Mouse (Mus musculus) B cell, adult 2 months (primary cell): ENCODE results near the gene Glis1.

Experiments
- DNase-seq, 2 experiments: peaks; one replicate each; pipeline ENCODE4 v3.0.0; 2022

Glis1 gene

DNA sequence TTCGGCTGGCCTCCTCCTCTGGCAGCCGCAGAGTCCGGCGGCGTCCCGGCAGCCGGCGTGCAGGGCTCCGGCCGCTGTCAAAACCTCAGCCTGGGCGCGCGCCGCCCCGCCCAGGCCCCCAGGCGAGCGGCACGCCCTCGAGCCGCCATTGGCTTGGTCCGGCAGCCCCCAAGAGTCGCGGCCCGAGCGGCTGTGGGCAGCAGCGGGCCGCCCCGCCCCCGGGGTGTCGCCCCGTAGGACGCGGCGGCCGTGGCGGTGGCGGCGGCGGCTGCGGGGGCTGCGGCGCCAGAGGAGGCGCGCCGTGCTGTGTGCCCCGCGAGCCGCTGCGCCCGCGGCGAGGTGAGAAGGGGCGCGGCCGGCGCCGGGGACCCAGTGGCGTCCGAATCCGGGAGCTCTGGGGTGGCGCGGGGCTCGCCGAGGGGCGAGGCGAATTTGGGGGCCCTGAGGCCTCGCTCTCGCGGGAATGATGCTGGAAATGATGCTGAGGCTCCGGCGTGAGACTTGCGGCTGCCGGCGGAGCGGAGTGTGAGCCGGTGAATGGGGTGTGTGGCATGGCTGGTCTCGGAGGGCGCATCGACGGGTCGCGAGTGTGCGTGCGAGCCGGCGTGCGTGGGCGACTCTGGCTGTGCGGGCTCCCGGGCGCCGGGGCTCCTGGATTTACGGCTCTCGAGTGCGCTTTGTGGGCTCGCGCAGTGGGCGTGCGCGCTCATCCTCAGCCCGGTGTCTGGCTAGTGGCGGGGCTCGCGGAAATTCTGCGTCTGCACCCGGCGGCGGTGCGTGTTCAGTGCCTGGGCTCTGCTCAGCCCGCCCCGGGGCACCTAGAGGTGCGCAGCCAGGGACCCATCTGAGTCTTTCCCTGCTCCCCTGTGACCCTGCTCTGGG is at the start of gene Glis1:
Gene Glis1 (plus strand): TSS at position 236 of the 882 bp plus-strand sequence.
- DNase-seq, result peak in 1 of 2 experiments; percentile 7

DNA sequence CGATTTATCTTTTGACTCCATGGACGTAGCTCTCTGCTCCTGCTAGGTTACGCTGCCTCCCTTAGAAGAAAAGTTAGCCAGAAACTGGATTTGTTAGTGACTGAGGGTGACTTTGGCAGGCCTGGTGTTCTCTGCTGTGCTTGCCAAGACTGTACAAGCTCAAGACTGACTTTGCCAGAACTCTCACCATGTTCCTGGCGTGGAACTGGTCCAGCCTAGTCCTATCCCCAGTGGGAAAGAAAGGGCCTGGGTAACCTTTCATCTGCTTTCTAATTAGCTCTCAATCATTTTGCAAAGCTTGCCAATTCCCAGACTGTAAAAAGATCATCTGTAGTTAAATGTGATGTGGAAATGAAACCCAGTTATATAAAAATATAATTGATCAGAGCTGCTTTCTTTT is 47.4 kb upstream of the Glis1 start:
- no peak for DNase-seq

DNA sequence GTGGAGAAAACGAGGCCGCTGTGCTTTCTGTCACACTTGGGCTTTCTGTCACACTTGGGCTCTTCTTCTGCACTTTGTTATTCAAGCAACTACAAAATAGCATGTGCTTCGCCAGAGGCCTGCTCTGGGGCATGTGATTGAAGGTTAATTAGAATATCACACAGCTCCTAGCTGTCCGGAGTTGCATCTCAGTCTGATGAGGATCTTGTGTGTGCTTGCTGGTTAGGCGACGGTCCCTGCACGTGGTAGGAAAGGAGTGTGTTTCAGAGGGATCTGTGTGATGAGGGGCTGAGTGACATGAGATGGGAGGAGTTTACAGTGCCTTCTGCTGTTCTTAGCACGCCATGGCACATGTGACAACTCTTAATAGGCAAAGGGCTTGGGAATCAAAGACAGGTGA is 46.9 kb upstream of the Glis1 start:
- DNase-seq, result no peak

DNA sequence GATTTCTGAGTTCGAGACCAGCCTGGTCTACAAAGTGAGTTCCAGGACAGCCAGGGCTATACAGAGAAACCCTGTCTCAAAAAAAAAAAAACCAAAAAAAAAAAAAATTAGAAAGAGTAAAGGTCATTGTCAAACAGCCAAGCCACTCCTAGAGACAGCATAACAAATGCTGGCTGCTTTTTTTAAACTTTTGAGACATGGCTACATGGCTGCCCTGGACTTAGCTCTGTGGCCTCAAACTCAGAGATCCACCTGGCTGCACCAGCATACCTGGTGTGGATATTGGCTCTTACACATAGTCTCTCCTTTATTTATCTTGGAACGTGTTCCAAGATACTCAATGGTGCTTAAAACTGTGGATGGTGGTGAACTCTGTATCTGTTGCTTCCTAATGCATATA is 46.1 kb upstream of the Glis1 start:
- no peak for DNase-seq

DNA sequence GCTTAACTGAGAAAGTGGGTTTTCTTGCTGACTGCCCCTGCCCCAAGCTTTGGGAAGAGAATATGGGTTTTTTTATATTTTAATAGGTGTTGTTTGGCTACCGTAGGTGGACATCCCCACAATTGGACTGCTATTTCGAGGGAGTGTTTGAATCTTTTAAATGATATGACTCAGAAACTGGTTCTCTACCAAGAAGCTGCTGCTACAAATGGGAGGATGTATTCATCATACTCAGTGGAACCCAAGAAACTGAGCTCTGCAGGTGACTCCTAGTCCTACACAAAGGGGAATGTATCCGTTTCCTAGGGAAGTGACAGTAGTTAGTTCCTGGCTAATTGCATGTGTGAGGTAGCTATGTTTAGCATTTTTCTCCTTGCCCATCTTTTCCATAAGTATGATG is 45.0 kb upstream of the Glis1 start:
- DNase-seq, result no peak

DNA sequence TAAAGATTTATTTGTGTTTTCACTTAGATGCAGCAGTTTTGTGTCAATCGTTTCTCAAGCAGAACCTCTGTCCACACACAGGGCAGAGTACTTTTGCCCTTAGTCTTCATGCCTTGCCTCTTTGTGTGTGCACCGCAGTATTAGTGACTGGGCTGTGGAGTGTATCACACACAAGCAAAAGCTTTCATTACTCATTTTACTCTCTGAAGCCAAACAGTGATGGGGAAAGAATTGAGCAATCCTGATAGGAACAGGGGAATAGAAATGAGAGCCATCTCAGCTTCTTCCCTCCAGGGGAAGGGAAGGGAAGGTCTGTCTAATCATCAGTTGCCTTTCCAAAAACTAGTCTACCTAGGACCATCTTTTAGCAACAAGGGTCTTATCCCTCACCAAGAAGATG is 40.6 kb upstream of the Glis1 start:
- DNase-seq, result no peak

DNA sequence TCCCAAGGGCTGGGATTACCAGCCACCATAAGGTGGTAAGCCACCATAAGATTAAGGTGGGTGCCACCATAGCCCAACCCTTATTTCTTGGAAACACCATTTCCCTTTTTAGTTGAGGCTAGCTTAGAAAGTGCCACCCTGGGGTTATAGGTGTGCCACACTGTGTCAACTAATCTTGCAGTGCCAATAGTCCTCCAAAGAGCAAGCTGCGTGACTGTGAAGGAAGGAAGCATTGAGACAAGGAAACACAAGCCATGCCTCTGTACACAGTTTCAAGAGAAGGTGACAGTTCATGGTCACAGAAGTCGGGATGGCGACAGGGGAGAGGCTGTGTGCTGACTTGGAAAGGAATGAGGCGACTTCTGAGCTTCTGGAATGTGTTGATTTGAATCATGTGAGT is 14.2 kb upstream of the Glis1 start:
- DNase-seq, result no peak

DNA sequence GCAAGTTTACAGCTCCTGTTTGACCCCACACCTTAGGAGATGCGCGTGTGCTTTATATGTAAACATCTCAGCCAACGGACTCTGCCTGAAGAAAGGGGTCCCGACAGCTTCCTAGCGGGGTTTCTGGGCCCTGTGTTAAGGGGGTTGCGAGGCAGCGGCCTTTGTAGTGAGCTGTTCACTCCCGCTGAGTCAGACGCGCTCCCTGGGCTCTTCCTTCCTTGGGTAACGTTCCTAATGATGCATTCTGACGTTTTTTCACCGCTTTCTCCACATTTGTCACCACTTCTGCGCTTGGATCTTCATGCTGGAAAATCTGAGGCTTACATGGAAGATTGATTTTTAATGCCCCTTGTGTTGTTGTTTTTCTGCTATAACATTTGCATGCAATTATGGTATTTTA is 12.7 kb upstream of the Glis1 start:
- no peak for DNase-seq

DNA sequence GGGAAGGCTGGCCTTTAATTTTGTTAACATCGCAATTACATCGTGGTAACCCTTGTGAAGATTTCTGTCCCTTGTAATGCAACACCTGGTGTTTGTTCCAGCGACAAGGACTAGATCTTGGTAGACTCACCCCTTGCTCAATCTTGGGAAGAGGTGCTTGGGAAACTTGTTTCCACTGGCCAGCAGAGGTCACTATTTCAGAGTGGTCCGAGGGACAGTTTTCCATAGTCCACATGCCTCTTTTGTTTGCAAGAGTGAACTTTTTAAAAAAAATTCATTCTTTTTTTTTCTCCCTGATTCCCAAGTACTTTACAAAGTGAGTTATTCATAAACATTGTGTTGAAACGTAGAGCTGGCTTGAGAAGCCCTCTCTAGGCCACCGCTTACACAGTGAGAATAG is 12.2 kb upstream of the Glis1 start:
- no peak for DNase-seq

DNA sequence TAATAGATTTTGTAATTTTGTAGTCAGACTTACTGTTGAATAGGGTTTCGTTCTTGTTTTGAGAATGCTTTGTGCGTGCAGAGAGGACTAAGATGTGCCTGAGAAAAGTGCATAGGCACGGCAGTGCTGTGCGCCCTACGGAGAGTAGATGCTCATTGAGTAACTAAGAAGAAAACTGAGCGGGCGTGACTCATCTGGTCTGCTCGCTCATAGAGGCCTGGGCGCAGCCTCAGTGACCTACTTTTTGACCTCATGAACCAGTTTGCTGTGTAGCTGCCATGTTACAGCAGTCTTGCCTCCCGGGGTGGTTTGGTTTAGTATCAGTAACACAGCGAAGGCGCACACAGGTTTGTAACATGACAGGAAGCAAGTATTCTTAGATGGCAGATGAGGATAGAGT is 8.8 kb upstream of the Glis1 start:
- no peak for DNase-seq

DNA sequence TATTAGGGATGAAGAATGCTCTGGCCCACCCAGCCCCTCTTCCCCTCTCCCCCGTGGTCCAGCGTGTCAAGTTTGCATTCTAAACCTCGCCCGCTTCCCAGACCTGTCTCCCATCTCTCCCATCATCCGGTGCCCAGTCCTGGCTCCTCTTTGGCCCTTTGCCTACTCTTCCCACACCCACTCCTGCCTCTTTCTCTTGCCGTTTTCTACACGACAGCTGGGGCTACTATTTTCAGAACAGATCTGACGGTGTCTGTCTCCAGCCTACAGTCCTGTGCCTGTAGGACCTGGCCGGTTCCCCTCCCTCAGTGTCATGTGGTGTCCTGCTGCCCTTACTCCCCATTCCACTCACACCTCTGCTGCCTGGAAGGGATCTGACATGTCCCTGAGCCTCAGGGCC is 7.8 kb upstream of the Glis1 start:
- DNase-seq, result no peak

DNA sequence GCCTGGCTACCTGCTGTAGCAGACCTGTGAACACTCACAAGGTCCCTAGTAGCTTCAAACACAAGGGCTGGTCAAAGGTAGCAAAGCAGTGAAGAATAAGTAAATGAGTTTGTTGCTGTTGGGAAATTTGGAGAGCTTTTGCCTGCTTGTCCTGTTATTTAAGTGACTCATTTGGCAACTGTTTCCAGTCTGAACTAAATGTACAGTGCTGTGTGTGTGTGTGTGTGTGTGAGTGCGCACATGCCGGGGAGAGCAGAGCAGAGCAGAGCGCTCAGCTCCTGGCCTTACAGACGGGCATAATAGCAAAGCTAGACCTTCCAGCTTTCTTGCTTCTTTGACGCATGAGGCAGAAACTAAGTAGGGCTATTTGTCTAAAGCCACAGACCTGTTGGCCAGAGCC is 1.7 kb upstream of the Glis1 start:
- no peak for DNase-seq

DNA sequence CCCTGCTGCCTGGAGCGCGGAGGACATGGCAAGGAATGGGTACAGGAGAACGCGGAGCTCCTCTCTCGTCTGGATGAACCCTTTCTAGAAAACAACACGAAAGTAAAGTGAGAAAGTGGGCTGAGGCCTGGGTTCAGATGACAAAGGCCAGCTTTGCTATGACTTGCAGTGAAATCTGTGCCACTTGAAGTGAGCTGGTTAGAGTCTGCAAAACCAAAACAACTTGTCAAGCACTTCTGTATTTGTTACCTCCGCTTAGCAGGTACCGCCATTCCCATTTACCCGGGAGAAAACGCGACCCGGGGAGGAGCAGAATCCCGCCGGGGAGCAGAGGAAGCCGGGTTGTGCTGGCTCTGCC is 414 bp upstream of the Glis1 start:
- no peak for DNase-seq

DNA sequence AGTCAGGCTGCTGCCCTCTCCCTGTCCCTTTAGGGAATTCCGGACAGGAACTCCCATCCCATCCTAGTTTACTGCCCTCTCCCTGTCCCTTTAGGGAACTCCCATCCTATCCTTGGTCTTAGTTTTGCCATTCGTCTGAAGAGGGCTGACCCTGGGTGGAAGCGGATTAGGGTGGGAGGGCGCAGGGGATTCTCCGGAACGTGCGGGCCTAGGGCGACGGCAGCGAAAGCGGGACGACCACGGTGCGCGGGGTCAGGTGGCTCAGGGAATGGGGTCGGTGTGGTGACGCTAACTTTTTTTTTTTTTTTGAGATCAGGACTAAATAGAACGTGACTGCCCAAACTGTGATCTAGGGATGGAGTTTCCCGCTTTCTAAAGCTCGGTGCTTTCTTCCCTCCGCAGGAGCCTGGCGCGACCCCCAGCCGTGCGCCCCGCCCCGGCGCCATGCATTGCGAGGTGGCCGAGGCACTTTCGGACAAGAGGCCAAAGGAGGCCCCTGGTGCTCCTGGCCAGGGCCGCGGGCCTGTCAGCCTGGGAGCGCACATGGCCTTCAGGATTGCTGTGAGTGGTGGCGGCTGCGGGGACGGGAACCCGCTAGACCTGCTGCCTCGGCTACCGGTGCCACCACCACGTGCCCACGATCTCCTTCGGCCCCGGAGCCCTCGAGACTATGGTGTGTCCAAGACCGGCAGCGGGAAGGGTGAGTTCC is 1.0 kb downstream of the Glis1 start:
- no peak for DNase-seq

DNA sequence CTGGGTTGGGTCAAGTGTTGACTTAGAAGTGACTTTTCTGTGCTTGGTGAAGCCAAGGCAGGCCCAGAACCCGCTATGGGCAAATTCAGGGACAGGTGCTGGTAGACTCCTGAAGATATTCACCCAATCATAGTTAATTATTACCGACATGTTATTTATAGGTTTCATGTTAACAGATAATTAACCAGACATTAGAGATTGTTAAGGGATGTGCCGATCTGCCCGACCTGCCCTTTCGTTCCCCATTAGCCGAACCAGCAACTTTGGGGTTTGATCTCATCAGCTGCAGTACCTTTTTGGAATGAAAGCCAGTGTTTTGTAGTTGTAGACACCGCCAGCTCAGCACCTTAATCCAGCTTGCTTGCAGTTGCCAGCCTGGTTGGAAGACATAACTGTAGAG is 2.1 kb downstream of the Glis1 start:
- no peak for DNase-seq

DNA sequence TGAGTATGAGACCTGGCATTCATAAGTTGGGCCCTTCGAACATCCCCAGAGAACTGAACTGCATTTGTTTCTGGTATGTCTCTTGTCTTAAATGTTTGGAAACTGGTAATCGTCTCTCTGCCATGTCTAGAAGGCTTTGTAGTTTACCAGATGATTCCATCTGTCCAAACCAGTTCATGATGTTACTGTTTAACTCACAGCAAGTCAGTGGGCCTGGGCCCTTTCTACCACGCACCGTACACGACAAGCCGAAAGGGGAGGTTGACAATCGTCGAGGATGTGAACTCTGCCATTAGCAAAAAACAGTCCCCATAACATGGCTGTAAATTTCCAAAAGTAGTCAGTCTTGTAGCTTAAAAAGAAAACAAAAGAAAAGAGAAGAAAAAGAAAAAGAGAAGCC is 4.3 kb downstream of the Glis1 start:
- DNase-seq, result no peak

DNA sequence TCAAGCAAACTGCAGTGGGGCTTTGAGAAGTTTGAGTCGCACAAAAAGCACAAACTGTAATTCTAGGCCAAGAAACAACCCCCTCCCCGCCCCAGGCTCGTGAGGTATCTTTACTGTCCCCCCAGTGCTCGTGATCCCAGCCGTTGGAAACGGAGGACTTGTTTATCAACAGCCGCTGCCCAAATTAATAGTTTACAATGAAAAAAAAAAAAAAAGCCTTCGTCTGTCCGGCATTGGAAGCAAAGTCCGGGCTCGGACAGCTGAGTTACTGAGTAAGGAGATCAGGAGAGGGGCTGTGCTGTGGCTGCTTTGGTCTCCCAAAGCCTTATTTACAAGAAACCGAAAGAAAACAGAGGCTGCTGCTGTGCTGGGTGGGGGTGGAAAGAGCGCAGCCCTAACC is 5.9 kb downstream of the Glis1 start:
- DNase-seq, result no peak

DNA sequence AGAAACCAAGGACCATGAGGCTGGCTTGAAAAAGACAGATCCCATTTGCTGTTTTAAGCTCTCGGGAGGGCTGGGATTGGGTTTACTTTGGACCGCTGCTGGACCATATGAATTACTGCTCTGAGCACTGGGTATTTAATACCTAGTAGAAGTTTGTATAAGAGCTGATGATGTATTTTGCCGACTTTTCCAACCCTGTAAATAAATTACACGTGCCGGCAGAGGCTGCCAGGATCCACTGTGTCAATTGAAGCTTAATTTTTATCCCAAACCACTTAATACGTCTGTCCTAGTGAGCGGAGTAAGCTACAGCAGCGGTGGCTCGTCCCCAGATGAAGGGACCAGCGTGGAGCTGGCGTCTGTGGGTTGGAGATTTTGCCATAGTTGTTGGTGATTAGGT is 7.9 kb downstream of the Glis1 start:
- no peak for DNase-seq

DNA sequence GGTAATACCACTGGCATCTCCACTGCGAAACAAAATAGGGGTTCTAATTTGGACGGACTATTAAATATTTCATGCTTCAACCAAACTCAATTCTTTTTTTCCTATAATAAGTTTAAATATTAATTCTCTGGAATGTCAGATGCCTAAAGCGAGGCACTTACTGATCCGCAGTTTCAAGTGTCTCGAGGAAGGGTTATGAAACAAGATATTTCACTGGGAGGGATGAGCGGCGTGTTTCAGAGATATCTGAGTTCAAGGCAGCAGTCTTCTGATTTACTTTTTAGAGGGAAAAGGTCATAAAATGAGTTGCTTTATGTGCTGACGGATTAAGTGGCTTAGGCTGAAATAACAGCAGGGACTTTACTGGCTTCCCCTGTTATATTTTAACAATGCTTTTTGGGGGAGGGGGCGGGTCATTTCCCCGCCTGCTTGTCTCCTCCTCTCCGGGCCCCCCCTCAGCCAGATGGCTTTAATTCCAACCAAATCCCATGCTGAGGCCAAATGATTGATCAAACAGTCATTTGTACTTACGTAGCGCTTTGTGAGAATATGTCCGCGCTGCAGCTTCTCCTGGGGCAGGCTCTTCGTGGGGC is 8.6 kb downstream of the Glis1 start:
- no peak for DNase-seq

DNA sequence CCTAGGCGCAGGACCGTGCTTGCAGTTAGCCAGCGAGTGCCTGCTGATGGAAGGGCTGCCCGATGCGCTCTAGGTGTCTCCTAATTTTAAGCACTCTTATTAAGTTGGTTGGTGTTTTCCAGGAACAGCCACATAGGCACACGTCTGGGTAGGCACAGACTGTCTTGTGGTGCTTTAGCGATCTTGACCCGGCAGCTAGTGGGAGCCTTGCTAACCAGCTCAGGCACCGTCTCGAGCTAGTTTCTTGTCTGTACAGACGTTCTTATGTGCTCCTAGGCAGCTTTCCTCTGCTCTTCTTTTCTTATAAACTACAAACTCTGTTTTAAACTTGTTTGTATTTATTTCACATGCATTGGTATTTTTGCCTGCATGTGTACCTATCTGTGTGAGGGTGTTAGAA is 9.2 kb downstream of the Glis1 start:
- no peak for DNase-seq

DNA sequence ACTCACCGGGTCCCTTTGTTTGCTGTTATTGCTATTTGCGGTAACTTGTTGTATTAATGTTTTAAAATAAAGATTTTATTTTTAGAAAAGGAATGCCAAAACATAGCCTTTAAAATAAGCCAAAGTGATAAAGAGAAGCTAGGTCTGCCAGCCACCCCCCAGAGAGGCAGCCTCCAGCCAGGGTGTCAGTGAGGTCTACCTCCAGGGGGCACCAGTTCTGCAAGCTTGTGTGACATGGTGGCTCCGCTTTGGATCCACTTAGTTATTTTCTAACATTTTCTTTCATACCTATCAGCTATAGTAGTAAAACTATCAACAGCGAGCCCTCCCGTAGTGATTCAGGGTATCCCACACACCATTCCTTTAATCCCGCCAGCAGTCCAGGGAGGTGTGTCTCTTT is 14.1 kb downstream of the Glis1 start:
- no peak for DNase-seq

DNA sequence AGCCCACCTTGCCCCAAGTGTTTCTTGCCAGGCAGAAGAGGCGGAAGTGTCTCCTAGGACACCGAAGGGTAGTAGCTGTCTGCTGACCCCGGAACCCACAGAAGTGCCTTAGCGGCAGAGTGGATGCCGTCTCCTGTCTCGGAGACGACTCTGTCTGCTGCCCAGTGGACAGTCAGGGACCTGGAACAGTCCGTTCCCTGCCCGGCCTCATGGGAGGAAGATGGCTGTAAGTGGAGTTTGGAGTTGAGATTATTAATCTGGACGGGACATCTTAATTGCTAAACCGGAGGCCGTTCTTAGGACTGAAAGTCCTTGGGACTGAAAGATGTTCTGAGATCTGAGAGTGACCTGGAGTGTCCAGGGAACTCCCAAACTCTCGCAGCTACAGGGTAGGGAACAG is 15.1 kb downstream of the Glis1 start:
- no peak for DNase-seq

DNA sequence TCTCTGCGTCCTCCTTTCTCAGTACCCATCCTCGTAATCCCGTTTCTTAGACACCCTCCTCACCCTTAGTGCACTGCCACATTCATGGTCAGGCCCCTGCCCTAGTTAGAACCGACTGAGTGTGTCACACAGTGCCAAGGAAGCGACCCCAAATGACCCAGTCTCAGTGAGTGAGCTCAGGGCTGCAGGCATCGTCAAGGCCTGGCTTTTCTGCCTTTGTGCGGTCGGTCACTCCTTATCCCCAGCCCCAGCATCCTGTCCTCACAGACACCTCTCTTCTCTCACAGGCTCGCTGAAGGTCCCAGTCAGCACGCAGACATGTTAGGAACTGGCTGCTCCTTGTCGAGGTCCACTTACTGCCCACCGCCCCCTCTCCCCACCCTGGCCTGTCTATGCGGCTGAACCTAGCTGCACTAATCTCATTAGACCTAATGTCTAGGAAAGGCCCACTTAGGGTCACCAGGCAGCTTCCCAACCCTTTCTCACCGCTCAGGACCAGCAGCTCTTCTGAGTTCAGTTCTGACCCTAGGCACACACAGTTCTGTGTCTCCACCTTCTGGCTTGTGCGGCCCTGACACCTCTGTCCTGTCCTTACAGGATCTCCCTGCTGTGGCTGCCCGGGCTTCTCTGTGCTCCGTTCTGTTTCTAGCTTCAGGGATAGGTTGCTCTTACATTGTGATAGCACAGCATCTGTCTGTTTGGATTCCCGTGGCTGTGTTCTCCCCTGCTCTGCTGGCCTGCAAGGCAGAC is 18.1 kb downstream of the Glis1 start:
- no peak for DNase-seq
